Mouse (Mus musculus) T-helper 1 cell (primary cell): ENCODE data around the gene Zfp719.

Experiments
- in situ Hi-C: fragments of 300-600 bp; cut with MboI, MseI; formaldehyde crosslinking; loops from one replicate; pipeline ENCODE4 v1.15.1; 2025; ENCODE audit warnings: high pct_unique_total_duplicates

Gene Zfp719

GRCm38 (mm10) chr7:43606896-43607742 lies 27.7 kb downstream of the Zfp719 start, which contains the start of gene Zfp819:
Zfp819 (plus strand) TSS chr7:43607169.
- in situ Hi-C loops = no loop called here

DNA sequence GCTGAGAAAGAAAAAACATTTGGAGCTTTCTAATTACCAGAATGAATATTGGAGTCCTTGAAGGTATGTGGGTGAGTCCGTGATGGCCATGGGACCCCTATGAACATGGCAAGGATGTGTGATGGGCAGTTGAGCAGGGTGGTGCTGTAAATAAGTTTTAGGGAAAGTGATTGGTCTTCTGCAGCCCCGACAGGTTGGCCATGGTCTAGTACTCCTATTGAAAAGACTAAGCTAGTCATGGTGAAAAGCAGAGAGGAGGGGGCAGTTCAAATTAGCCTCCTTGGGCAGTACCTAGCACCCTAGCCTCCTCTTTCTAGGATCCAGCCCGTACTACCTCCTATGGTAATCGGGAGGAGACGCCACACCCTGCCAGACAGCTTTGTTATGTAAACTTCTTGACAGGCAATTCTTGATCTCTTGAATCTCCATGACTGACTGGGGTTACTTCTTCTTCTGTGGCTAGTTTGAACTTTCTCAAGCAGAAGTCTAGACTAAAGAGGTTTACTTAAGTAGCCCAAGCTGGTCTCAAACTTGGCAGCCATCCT lies 28.4 kb downstream of the Zfp719 start:
- in situ Hi-C loops = no loop called here

DNA sequence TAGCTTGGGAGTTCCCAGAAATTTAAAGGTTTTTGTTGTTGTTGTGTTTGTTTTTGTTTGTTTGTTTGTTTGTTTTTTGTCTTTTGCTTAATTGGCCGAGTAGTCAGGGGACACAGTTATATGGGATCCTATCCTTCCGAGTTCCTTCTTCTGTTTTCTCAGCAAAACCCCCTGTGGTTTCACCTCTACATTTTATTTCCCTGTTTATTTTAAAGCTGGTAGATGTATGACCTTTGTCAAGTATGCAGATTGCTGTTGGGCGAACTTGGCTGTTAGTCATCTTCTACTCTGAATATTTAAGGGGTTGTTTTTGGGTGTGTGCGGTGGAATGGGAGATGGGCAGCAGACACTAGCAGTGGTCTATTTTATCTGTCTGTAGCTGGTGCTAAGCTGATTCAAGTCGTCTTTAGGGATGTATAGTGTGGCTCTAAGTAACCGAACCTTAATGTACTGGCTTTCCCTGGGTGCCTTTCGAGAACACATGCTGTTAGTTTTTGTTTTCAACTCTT lies 29.0 kb downstream of the Zfp719 start:
- in situ Hi-C loops = no loop called here

DNA sequence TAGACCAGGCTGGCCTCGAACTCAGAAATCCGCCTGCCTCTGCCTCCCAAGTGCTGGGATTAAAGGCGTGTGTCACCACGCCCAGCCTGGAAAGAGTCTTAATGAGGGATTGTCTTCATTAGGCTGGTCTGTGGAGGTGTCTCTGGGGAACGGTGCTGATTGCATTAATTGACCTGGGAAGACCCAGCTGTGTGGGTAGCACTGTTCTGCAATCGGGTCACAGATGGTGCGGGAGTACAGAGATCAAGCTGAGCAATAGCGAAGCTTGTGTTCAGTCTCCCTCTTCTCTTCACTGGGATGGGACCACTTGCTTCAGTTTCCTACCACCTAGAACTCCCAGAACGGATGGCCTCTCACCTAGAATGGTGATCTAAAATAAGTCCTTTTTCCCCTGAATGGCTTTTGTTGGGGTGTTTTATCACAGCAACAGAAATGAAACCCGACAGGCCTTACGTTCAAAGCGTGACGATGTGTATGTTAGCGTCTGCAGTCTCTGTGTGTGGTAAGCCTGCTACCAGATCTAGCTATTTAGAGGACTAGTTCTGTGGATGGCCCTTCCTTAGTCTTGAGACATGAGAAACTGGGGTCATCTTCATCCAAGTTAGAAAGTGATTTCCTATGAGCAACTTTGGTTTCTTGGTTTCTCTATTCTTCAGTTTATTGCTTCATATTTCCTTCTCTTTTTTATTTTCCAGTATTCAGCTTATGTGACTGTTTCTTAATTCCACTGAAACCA lies 34.6 kb downstream of the Zfp719 start:
- in situ Hi-C loops = no loop called here

DNA sequence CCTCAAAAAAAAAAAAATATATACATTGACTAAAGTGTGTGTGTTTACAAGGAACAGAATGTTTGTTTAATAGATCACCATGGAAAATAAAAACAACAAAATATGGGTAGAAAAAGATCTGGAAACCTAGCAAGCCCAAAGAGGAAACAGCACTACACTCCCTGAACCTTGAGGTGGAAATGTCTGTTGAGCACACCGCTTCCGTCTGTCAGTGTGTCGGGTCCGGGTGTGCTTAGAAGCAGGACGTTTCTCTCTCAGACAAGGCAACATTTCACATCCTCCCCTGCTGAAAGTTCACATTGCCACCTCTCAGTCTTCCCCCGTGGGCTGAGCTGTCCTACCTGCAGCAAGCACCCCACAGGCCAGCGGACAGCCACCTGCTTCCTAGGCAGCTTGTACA lies 43.5 kb downstream of the Zfp719 start:
- in situ Hi-C loops = no loop called here

DNA sequence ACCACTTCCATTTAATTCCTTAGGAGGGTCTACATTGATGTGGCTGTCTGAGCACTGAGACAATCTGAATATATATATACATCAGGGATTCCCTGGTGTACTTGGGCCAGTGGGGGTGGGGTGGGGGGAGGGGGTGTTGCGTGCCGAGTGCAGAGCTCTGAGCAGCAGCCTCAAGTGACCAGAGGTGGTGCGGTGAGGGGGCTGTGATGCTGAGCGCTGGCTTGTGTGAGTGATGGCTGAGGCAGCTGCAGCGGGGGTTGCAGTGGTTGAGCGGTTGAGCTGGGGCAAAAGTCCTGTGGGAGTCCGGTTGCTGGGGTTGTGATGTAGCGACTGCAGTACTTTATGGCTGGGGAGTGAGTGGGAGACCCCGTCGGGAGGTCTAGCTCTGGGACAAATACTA lies 44.4 kb downstream of the Zfp719 start:
- in situ Hi-C loops = no loop called here

- in situ Hi-C loops = no loop called here
Observed at GRCm38 (mm10) chr7:43625065-43625464, 45.7 kb downstream of the Zfp719 start.

DNA sequence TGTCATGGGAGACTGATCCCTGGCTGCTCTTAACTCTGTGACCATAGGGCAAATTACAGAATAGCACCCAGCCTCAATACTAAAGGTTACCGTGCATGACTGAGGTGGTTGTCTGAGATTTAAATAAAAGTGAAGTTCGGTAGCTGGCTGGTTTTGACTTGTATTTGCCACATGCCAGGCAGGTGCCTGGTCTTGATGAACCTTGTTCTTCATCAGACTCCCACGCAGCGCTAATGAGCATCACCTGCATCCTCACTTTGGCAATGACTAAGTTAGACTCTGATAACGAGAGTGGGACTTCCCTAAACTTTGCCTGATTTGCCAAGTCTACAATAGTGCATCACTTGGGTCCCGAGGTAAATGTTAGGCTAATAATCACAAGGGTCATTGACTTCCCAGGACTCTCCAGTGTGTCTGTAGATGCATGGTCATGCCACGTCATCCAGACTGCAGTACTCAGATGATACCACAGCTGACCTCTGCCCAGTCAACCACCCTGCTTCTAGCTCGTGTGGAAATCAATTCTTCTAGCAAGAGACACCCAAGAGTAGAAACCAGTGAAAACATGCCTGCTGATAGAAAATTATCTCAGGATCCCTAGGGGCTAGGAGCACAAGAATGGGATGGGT lies 46.5 kb downstream of the Zfp719 start:
- in situ Hi-C loops = no loop called here

- in situ Hi-C loops = no loop called here
Observed at GRCm38 (mm10) chr7:43633940-43634339, 54.5 kb downstream of the Zfp719 start.

DNA sequence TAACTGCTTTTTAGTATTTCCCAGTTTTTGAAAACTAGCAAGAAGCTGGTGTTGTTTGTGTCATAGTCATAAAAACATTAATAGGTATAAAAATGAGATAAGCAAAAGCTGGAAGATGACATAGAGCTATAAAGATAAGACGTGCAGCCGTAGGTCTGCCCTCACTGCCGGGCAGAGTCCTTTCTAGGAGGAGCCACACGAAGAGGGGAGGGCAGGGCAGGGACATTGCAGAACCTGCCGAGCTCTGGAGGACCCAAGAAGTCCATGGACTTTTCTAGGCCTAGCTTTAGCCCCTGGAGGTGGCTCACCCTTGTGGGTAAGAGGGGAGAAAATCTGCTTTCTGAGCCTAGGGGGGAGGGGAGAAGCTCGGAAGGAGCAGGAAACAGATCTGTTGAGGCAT lies 55.1 kb downstream of the Zfp719 start, which contains the start of gene Ceacam18:
Ceacam18 (plus strand) TSS at position 208 of the 400 bp plus-strand sequence.
- in situ Hi-C loops = no loop called here

DNA sequence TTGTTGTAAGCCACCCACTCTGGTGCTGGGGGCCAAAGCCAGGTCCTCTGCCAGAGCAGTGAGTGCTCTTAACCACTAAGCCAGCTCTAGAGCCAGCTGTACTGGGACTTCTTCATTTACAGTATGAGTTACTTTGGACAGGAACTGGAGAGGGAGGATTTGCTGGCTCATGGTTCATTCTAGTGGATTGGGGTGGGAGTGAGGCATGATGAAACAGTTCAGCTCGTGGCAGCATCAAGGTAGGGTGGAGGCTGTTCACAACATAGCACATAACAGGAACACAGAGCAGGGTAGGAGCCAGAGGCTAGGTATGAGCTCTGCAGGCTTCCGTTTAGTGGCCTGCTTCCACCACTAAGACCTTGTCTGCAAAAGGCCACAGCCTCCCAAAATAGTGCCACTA lies 56.8 kb downstream of the Zfp719 start:
- in situ Hi-C loops = no loop called here

GRCm38 (mm10) chr7:43637118-43637517 lies 57.7 kb downstream of the Zfp719 start:
- in situ Hi-C loops = no loop called here

DNA sequence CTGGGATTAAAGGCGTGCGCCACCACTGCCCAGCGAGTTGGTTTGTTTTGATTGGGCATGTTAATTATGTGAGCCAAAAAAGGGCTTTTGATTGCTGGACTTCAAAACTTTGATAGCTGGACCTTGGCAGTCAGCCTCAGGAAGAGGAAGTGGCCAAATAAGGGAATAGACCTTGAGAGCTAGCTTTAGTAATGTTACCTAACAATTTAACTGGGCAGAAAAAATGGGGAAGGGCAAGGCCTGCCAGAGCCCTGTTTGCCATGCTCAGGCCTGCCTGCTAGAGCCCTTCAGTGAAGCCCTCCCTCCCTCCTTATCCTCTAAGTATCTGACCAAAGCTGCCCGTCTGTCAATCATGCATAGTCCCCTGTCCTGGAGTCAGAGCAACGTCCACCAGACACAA lies 63.2 kb downstream of the Zfp719 start:
- in situ Hi-C loops = no loop called here
